Mouse (Mus musculus) testis, adult 2 months (tissue): Measurements from ENCODE around the gene Il33.

ENCODE experiments used
- CTCF ChIP-seq: fragments of 200-500 bp; IDR thresholded peaks from 2 replicates; pipeline ENCODE4 v1.5.1; 2012; ENCODE audit warnings: low read depth, mild to moderate bottlenecking, inconsistent platforms, low read length, moderate library complexity; ENCODE audit not compliant: control insufficient read depth, insufficient read depth, insufficient replicate concordance
- POLR2A ChIP-seq: fragments of 200-500 bp; IDR thresholded peaks from 2 replicates; pipeline ENCODE4 v1.6.1; 2012; ENCODE audit warnings: low read depth, mild to moderate bottlenecking, inconsistent platforms, low read length, moderate library complexity; ENCODE audit not compliant: control insufficient read depth

DNA sequence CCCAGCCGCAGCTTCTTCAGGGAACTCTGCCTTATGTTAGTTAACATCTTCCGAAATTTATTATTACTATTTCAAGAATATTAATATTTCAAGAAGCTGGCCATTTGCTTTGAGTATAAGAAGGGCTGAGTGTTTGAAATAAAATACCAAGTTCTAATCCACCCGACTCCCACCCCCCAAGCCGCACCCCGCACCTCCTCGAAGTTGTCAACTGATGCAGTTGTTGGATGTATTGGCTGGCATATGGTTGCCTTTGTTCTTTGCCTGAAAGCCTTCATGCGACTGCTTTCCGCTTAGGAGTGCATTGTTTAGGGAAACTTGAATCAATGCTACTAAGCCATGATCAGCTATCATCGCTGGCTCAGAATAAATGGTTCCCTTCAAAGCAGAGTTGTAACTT, 22.1 kb downstream of the Il33 start:
- TF ChIP-seq CTCF (no peak), POLR2A (no peak)
